Mouse (Mus musculus) left cerebral cortex, adult 8-10 months (tissue): ENCODE measurements around the gene D430041D05Rik. TPM values are rescaled to one million over a fixed set of nuclear protein-coding genes. Genes with fewer than 3 reads are reported as not detected.

Experiments
- DNase-seq, 2 experiments: peaks; one replicate each; pipeline ENCODE4 v3.0.0; 2022; ENCODE audit warnings: low spot score in 2 of 2
- total RNA-seq, 4 experiments: library from RNA; stranded (reverse); gene quantifications; 2 replicates each; pipeline ENCODE4 v1.2.4; 2022

The D430041D05Rik gene
- 100 to 1,000 TPM in 1 of 4 experiments, 10 to 100 TPM in 3; 86.2 to 100 (median 90.7) TPM for total RNA-seq

DNA sequence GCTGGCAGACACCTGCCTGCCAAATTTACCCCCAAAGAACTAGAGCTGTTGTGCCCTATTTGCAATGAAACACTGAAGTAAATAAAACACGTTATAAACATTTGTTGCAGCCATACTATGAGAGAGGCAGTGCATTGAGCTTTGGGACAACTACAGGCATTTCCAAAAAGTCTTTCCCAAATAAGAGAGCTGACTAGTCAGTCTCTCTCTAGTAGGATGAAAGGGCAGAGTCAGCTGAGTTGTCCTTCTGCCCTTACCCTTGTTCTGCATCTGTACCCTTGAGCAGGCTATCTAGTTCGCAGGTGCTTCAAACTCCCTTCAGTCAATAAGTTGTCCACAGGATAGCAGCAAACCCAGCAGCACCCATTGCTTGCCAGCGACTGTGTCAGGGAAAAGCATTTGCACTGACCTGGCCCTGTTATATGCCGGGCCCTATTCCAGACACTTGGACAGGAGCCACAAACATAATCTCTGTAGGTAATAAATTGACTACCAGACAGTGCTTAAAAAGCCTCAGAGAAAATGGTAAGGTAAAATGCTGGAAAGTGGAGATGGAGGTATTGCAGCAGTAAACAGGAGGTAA lies at the start of gene D430041D05Rik:
D430041D05Rik (minus strand) TSS at position 51 of the 583 bp plus-strand sequence.
- DNase-seq, result no peak

DNA sequence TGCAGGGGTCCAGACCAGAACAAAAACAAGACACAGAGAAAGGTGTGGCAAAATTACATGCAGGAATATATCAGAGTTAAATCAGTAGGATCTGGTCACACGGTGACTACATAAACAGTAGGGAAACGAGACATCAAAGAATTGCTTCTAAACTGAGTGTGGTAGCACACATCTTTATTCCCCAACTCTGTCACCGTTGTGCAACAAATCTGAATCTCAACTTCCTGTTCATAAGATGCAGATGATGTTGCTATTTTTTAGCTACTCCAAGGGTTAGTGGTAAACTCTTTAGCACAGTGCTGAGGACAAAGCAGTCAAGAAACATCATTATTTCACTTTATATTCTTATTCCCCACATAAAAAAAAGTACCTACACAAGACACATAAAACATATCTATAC lies 49.2 kb upstream of the D430041D05Rik start:
- no peak for DNase-seq

DNA sequence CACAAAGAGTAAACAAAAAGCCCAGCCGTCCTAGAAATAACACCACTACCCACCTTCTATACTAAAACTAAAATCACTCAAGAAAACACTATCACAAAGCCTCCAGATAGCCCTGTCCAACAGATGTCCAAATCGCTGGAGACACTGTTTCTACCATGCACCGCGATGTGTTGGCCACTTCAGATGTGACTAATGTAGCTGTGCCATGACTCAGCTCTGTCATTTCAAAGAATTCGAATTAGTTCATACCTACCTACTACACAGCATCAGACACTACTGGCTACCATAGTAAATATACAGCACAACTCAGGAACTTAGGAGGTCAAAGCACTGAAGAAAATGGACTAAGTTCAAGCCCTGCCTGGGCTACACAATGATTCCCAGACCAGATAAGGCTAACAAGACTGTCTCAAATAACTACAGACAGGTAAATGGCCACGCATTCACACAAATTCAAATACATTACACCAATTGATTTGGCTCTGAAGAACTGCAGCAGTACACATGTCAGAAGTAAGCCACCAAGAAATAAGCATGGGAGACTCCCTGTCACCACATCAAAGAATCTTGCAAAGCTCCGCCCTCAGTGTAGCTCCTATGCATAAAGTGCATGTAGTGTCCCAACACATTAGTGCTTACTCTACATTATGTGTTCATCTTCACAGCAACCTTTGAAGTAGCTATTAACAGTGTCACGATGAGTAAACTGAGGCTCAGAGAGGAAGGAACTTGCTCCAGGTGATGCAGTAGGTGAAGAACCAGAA lies 47.9 kb upstream of the D430041D05Rik start:
- DNase-seq, result no peak

DNA sequence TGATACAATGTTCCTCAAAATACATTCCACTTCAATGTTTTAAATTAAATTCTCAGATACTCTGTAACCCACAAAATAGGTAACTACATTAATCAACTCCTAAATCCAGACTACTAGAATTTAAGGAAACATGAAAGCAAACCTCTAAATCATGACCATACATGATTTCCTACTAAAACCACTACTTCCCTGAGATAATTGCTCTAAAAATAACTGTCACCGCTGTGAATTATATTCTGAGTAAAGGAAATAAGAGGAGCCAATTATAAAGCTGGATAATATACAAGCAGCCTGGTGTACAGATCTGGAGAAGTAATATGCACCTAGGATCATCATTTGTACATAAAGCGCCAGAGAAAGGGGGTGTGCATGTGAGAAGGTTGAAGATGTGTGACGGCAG lies 46.3 kb upstream of the D430041D05Rik start:
- DNase-seq, result no peak

DNA sequence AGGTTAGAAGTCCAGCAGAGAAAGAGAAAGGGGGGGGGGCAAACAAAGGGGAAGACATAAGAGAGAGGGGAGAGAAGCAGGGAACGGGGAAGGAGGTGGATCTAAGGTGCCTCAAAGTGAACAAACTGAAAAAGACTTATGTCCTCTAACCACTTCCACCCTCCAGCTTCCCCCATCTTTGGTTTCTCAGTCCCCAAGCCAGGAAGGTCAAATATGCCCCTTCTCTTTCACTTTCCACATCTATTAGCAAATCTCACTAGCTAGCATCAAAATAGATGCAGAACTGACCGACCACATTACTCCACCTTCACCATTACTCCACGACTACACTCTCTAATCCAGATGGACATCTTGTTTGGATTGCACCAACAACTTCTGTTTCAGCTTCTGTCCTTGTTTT lies 39.9 kb upstream of the D430041D05Rik start:
- DNase-seq, result no peak

DNA sequence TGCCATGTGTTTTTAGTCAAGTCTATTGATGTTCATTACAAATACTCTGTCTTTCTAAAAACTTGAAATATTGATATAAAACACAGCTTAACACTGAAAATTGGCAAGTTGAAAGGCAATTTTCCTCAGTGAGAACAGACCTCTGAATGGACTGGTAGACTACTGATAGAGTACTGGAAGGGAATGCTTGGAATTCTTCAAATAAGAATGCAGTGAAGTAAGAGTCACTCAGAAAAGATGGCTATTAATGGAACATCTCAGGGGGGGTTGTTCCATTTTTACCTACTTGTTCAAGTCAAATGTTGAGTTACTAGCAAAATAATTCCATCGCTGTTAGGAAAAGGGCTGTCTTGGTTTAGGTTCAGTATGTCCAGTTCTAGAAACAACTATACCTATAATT lies 38.4 kb upstream of the D430041D05Rik start:
- DNase-seq, result no peak

DNA sequence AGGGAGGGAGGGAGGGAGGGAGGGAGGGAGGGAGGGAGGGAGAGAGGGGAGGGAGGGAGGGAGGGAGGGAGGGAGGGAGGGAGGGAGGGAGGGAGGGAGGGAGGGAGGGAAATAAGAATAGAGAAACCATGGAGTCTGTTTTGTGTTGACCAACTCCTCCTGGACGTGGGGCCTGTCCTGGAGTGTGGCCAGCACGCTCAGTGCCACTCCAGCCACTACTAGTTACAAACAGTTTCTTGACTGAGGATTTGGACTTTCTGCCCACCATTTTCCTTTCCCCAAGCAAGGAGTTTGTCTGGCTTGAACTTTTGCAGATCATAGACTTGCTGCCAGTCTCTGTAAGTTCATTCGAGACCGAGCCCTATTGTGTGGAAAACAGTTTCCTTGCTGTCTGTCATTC lies 37.4 kb upstream of the D430041D05Rik start:
- no peak for DNase-seq

DNA sequence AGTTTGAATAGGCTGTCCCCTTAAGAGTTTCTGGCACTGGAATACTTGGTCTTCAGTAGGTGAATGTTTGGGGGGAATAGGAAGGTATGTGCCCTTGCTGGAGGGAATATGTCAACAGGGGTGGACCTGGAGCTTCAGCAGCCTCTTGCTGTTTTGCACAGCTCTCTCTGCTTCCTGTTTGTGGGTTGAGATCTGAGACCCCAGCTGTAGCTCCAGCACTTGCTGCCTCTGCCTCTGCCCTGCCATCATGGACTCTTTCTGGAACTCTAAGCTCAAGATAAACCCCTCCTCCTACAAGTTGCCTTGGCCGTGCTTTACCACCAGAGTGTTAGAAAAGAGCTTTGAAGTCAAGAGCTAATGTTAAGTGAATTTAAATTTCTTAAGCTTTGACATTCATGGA lies 35.2 kb upstream of the D430041D05Rik start:
- DNase-seq, result no peak

DNA sequence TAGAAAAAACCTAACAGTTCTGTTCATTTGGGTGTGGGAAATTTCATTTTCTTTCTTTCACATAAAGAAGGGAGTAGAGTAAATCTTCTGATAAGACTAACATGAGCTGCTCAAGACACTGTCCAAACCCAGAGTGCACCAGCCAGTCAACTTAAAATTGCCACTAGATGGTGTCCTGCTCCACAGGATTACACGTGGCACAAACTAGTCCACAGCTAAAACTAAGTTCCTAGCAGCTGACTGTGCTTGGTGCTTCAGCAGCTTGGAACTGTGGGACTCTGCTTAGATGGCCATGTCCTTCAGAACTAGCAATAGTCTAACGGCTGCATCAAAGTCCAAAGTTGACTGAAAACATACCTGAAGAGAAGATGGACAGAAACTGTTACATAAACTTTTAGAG lies 34.0 kb upstream of the D430041D05Rik start:
- peak in 1 of 2 experiments; percentile 38 for DNase-seq

DNA sequence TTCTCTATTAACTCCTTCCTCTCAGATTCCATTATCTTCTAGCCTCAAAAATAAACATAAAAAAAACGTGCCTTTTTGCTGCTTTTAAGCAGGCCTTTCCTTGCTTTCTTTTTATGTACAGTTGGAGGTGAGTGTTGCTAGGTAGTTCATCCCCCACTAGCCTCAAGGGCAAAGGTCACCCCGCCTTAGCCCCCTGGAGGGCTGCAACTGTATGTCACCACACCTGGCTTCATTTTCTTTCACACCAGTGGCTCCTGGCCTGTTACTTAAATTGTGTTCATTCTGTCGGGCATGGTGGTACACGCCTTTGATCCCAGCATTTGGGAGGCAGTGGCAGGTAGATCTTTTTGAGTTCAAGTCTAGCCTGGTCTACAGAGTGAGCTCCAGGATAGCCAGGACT lies 31.5 kb upstream of the D430041D05Rik start:
- no peak for DNase-seq

DNA sequence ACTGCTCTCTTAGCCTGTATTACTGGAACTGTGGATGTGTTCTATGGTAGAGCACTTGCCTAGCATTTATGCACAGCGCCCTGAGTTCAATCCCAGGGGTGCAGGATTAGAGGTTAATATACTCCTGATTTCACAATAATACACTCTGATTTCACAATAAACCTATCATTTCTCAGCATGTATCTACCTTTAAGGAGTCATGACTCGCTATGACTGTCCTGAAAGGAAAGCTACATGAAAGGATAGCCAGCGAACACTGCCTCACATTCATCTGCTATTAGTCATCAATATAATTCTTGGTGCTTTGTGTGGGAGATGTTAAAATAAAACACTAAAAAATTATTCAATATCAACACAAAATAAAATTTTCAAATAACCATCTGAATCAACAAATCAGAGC lies 25.4 kb upstream of the D430041D05Rik start:
- DNase-seq, result no peak

DNA sequence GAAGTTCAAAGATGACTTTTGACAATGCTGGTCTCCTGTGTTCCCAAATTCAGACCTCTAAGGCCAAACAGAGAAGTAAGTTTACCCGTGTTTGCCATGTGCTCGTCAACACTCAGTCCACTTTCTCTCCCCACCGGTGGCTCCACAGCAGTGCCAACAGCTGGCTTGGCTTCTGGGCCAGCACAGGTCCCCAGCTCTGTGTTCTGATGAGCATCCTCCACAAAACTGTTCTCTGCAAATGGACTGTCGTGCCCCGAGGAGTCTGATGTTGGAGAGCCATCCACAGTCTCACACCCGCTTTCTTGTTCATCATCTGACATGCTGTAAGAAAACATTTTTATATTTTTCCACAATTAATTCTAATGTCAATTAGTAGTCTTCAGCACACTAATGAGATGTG lies 20.3 kb upstream of the D430041D05Rik start:
- no peak for DNase-seq

DNA sequence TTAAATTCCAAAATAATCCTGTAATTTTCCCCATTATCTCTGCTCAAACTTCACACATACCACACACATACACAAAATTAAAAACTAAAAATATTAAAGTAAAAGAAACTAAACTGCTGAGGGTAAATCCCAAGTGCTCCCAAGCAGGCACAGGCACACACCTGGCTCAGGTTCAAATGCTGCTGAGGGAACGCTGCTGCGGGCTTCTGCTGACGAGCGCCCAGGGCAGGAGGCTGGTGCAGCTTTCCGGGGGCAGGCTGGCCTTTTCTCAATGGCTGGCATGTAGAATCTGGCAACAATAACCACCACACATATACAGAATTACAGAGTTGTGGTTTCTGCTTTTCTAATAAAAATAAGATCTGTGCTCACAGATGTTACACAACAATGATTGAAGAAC lies 19.8 kb upstream of the D430041D05Rik start:
- DNase-seq, result no peak

DNA sequence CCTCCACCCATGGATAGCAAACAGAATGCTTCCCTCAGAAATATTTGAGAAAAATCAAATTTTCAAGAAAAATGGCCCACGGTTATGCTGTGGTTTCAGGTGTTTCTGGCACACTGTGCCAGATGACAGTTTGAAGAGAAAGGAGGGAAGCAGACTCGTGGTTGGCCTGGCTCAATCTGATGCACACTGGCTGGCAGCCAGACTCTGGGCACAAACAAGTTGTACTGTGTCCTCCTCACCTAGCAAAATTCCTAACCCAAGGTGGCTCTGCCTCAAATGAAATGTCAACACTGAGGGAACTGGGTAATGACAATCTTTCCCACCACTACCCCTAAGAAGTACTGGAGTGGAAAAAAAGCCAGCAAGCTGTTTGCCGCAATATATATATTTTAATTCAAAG lies 15.3 kb upstream of the D430041D05Rik start:
- no peak for DNase-seq

DNA sequence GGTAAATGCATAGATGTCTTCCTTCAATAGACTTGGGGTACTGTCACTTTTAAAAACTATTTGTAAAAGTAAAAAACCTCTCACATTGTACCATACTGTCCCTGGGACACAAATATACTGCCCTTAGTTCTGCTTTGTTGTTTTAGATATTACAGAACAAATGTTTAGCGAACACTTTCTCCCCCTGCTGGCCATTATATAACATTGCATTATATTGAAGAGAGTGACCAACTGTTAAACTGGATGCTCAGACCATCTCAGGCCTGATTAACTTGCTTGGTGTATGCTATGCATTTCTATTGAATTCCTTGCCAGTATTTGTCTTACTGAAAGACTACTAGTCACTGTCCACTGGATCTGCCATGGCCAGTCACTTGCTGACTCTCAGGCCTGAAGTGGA lies 11.4 kb upstream of the D430041D05Rik start:
- DNase-seq, result no peak

DNA sequence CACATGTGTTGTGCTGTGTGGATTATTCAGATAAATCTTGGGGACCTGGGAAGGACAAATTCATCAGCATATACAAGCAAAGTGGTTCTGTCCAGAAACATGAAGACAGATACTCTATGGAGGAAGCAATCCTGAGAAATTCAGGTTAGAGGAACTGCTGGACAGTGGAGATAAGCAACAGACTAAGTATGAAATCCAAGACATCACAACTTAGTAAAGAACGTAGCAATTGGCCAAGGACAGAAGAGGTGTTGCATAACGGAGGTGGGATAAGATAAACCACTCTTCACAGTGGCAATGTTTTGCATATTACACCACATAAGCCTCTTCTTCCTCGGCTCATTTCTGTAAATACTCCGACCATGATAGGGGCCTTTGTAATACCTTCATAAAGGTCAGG lies 10.0 kb upstream of the D430041D05Rik start:
- no peak for DNase-seq

DNA sequence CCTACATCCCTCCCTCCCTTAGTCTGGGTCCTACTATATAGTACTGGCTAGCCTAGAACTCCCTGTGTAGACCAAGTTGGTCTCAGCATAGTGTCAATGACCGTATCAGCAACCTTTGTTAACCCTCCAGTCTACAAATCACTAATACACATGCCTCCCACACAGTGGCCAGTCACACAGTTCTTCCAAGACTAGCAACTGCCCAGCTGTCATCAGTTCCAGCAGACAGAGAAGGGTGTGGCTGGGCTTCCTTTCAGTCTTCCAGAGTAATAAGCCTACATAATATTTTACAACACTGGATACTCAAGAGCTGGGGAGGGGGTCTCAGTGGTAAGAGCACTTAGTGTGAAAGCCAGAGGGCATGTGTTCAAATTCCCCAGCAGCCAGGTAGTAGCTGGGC lies 9.2 kb upstream of the D430041D05Rik start:
- DNase-seq, result no peak

DNA sequence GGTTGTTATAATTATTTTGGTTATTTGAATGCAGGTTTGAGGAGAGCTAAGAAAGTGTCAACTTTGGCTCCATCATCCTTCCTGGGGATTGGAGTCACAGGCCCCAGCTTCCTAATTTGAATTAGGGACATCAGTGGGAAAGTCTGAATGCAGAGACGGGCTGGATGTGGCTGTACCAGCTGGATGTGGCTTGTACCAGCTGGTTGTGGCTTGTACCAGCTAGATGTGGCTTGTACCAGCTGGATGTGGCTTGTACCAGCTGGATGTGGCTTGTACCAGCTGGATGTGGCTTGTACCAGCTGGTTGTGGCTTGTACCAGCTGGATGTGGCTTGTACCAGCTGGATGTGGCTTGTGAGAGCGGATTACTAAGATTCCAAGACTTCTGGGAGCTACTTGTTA lies 8.6 kb upstream of the D430041D05Rik start:
- DNase-seq, result no peak

DNA sequence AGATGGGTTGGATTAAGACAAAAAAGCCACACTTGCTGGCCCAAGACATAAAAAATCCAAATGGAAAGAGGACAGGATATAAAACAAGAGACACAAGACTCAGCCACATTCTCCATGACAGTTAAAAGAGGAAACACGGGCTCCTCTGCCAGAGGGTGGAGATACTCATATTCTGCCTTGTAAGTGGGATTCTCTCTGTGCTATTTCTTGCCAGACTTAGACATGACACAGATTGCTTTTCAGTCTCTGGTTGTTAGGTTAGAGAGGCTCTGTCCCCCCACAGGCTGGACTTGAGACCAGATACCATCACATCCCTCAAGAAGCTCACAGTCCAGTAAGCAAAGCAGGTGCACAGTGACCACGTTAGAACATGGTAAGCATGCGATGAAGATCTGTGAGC lies 2.2 kb upstream of the D430041D05Rik start:
- no peak for DNase-seq

DNA sequence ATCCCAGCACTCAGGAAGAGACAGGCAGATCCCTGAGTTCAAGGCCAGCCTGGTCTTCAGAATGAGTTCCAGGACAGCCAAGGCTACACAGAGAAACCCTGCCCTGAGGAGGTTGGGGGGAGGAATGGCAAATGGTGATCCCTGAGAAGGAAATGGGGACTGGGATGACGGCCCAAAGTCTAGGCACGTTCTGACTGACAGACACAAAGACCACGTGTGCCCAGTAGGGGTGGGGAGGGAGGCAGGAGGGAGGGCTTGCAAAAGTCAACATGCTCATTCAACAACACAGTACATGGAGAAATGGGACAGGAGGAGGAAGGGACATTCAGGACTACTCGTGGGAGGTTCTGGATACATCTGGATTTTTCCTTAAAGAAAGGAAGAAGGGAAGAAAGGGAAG lies 1.7 kb upstream of the D430041D05Rik start:
- DNase-seq, result no peak

DNA sequence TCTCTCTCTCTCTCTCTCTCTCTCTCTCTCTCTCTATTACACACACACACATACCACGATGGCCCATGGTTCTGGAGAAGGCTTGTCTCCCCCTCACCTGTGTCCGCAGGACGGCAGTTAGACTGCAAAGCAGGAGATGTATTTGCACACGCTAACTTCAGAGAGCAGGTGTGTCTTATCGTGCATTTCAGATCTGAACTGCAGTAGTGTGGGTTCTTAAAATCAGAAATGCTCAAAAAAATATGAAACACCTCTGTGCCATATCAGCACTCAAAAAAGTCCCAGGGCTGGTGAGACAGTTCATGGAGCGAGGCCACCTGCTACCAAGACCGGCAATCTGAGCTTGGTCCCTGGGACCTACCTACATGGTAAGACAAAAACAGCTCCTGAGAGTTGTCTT lies 993 bp upstream of the D430041D05Rik start:
- DNase-seq, result no peak

DNA sequence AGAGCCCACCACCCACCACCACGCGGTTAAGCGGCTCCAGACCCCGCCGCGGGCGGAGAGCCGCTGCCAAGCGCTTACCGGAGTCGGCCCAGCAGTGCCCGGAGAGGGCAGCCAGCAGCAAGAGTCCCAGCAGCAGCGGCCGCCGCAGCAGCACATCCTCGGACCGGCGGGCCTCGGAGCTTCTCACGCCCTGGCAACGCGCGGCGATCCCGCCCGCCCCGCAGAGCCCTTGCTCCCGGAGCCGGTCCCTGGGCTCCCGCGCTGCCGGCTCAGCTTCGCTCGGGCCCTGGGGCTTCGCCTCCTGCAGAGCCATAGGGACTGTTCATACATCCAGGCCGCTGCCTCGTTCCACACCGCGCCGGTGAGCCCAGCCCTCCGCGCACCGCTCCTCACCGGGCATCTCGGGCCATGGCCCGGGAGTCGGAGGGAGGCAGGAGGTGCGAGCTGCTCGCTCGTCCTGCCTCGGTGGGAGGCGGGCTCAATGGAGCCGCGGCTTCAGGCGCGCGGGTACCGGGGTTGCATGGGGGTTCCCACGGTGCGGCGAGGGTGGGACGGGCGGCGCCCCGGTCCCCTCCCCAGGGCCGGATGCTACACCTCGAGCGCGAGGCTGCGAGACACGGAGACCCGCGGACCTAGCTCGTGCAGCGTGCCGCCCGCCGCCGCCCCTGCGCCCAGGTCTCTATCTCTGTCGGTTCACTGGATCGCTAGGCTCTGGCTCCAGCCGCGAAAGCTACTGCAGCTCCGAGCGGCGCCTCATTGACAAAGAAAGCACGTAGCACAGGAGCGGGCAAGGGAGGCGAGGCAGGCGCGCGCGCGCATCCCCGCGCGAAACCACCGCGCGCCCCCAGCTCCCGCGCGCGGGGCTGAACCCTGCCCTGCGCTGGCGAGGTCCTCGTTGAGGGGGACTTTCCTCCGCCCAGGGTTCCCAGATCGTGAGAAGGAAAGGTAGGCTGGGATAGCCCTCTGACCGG lies 677 bp downstream of the D430041D05Rik start:
- DNase-seq, result peak in 1 of 2 experiments; percentile 42
